Mouse (Mus musculus): ENCODE data around the gene Pyy.
A peak's percentile ranks its signal among the peaks of the same experiment; 100 is the strongest.

The Pyy gene

DNA sequence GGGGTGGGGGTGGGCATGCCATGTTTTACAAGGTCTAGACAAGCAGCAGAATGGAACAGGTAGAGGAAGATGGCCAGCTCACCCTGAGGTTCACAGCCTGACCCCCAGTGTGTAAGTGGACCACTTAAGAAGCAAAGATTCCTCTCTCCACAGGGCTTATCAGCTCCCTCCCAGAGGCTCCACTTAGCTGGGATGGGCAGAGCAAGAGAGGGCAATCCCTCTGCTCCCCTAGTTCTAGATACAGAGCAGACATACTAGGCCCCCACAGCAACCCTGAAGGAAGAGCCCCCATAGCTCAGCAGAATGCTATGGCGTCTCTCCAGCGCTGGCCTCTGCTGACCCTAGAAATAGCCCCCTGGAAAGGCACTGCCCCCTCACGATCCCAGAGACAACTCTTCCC is 12.0 kb downstream of the Pyy start:
- no peak for DNase-seq (ENCODE audit: low spot score in 2 of 2)

DNA sequence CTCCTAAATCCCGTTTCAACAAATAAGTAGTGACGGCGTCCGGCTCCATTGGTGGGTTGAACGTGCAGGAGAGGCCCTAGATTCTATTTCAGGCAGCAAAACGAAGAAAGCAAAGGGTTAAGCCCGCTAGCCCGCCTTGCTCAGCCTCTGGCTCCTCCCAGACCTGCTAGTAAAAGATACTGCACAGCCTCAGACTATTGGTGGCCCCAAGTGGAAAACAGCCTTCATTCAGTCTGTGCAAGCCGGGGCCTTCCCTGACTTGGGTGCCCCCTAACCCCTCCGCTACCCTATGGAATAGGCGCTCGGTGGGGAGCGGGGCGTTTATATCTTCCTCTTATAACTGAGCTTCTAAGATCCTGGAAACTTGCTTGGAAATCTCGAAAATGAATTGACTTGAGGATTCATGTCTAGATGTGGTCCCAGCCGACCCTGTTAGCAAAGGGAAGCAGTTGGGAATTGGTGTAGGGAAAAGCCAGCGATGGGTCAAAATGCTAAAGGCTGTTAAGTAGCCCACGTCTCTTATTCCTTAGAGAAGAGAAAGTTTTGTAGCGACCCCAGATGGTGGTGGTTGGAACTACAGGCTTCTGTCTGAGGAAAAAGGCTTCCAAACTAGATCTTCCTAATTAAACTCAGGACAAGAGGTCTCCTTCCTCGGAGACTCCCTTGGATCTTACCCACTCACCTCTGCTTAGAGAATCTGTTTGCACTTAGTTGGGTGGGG is 18.4 kb downstream of the Pyy start:
- peak; percentile 49 to 79 for DNase-seq (ENCODE audit: low spot score in 2 of 2)

DNA sequence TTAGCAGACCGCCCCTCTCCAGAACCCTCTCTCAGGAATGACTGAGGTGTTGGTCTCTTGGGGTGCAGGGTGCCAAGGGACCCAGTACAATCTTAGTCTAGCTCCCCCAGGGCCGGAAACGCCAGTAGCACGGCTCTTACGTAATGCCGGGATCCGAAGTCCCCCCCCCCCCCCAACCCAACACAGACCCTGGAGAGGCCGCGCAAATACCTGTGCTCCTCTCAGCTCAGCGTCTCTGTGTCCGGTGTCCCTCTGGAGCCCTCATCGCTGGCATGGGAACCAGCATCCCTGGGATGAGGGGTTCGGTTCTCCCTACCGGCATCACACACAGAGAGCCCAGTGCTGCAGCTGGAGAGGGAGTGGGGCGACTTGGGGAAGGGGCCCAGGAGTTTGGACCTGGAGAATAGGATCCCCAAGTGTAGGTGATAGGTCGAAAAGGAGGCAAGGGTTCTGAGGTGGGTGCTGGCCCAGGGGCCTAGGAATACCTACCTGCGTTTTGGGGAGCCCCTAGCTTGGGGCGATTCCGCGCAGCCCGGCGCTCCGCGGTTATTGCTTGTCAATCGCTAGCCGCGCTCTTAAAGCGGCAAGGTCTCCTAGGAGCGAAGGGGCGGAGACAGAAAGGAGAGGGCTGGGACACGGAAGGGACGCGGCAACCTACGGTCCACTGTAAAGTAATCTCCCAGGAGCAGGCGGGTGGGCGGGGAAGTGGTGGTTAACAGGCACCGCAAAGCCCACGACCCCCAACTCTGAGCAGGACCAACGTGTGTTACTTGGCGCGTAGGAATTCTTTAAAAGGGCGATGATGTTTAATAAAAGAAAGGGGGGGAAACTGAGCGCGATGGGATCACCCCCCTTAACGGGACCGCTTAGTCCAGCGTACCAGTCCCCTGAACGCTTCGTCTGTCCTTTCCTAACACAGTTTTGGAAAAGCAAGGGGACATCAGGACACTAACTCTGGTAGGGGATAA is 19.4 kb downstream of the Pyy start, which contains the start of gene Mpp2:
TSS of gene Mpp2 (minus strand) at position 585 of the 968 bp plus-strand sequence.
- peak; percentile 35 to 51 for DNase-seq (ENCODE audit: low spot score in 2 of 2)

DNA sequence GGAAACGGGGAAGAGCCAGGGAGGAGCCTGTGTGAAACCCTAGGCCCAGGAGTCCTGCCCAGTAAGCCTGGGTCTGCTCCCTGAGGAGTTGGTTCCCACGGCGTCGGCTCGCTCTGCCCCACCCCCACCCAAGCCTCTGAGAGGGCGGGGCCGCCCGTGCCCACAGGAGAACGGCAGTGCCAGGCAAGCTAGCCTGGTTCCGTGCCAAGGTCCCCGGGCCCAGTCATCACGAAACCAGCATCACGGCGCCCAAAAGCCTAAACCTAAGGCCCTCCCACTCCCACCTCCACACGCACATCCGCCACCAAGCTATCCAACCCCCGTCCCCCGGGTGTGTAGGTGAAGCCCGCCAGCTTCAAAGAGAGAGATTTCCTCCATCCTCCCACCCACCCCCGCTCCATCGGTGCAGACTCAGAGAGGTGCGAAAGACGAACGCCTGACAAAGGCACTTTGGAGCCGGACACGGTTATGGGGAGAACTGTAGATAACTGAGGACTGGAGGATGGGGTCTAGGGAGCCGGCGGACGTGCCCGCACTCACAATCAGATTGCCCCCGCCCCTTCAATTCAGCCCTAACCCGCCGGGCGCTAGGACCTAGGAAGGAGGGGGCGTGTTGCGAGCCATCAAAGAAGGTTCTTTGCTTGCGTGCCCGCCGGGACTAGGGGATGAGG is 20.4 kb downstream of the Pyy start:
- DNase-seq (ENCODE audit: low spot score in 2 of 2): peak; percentile 59 to 80

DNA sequence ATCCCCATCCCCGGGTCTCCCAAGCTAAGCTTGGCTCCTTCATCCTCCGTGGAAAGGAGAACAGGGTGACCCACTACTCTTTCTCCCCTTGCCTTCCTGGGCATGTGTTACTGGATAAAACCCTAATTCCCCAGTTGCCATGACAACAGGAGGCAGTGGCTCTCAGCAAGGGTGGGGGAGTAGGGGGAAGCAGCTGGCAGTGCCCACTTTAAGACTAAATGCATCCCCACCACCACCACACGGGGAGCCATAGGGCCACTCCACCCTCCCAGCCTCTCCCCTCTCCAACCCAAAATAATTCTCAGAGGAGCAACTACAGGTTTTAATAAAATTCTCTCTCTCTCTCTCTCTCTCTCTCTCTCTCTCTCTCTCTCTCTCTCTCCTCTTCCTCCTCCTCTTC is 21.3 kb downstream of the Pyy start:
- peak in 1 of 2 experiments; percentile 56 for DNase-seq (ENCODE audit: low spot score in 2 of 2)

DNA sequence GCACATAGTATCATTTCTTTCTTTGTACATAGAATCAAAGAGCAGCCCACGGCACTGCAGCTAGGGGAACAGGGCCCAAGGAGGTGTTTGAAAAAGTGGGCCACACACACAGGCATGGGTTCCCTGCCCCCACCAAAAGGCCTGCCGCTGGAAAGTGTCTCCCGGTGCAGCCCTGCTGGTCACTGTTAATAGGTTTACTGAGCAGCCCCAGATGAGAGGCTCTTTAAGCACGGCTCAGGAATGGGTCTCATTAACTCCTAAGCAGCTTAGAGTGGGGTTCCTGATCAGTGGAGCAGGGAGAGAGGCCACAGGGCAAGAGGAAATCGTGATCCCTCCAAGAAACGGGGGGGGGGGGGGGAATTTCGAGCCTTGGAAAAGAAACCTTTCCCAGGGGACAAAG is 23.5 kb downstream of the Pyy start:
- no peak for DNase-seq (ENCODE audit: low spot score in 2 of 2)

DNA sequence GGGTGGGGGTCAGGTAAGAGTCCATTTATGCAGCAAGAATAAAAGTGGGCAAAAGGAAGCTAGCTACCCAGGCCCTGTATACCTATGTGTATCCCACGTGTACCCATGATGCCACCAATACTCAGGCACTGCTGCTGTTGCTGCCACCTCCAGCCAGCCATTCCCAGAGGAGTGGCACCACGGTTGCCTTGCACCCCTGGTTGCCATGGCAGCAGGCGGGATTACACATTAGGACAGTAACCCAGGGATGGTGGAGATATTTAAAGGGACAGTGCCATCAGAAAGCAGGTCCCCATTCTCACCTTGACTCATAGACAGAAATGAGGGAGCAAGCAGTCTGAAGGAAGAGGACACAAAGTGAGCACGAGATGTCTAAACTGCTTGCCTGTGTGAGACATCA is 24.4 kb downstream of the Pyy start:
- no peak for DNase-seq (ENCODE audit: low spot score in 2 of 2)

DNA sequence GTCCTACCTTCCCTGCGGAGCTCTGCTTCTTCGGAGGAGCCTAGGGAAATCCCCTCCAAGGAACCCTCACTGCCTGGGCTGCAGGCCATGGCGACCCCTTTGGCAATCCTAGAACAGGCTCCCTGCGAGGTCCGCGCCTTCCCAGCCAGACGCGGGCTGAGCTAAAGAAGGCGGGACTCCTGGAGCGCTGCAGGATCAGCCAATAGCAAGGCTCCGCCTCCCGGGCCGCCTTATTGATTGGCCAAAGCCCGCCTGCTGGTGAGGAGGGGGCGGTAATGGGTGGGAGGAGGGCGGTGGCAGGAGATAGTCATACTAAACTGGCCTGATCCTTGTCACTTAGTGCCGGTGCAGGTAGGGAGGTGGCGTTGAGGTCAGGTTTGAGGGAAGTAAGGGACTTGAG is 25.3 kb downstream of the Pyy start:
- DNase-seq (ENCODE audit: low spot score in 2 of 2): peak; percentile 65 to 74

DNA sequence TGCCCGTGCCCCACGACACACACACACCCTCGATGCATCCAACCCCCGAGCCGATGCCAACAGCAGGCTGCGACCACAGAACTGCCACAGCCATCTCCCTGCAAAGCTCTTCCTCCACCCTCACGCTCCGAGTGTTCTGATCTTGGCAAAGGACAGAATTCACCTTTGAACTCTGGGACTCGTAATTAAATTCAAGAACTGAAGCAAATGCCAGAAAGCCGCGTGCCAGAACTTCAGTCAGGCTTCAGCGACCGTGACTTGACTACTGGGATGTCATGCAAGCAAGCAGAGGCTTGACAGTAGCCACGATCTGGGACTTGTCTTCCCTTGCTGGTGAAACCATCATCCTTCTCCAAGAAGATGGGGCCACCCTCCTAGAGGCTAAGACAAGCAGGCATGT is 33.9 kb downstream of the Pyy start:
- no peak for DNase-seq (ENCODE audit: low spot score in 2 of 2)

DNA sequence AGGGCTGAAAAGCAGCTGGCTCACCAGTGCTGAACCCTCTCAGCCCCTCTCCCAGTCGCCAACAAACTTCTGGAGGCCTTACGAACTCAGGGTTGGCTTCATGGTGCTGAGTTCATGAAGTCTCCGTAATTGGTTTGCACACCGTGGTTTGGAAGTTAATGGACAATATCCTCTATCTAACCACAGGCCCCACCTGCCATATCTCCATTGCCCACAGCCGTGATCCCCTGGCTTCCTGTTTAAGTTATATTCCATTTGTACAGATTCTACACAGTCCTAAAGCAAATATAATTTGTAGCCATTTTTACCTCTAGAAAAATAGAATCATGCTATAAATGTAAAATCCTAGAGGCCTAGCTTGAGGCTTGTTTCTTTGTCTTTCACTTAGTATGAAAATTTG is 34.9 kb downstream of the Pyy start:
- DNase-seq (ENCODE audit: low spot score in 2 of 2): no peak

DNA sequence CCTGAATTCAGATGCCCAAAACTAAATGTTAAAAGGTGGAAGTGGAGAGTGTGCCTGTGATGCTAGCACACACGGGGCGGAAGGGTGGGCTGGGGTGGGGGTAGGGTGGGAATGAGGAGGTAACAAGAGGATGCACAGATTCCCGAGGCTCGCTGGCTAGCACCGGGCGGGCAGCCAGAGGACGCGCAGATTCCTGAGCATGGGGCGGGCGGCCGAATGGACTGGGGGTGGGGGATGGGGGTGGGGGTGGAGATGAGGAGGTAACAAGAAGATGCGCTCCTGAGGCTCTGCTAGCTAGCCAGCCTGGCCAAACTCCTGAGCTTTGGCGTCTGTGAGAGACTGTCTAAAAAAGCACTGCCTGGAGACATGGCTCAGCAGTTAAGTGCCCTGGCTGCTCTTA is 37.2 kb downstream of the Pyy start:
- no peak for DNase-seq (ENCODE audit: low spot score in 2 of 2)

DNA sequence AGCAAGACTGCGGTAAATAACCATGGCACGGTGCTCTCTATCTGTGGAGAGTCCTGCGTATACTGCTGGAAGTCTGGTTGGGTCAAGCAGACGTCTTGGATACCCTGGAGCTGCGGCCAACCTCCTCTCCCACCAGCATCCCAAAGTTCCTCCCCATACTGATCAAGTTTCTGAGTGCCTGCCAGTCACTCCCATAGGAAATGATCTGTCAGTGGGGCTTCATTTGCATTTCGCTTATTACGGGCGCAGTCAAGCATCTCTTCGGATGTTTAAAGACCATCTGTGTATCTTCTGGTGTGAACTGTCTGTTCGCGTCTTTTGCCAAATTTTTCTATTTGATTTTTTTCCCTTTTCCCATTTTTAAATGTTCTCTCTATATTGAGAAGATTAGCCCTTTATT is 38.0 kb downstream of the Pyy start:
- DNase-seq (ENCODE audit: low spot score in 2 of 2): no peak

DNA sequence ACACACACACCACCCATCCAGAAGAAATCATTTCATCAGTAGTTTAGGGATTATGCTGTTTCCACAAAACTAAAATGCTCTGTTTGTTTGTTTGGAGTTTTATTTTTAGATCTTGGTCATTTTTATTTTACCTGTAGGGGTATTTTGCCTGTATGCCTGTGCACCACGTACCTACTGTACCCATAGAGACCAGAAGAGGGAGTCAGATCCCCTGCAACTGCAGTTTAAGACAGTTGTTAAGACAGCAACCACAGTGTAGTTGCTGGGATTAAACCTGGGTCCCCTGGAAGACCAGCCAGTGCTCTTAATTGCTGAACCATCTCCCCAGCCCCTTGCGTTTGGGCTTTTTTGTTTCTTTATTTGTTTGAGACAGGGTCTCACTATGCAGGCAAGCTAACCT is 38.7 kb downstream of the Pyy start:
- DNase-seq (ENCODE audit: low spot score in 2 of 2): no peak

DNA sequence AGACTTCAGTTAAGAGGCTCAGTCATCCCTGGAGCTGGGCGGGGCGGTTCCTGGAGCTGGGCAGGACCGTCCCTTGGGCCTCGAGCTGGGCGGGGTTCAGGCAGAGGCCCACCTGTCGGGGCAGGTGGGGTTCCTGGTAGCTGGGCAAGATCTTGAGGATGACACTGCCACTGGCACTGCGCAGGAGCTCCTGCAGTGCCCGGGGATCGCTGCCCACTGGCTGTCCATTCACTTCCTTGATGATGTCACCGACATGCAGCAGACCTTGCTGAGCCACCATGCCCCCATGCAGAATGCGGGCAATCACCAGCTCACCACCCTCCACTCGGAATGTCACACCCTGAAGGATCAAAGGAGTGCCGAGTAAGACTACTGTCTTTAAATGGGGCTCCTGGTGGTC is 44.6 kb downstream of the Pyy start:
- DNase-seq (ENCODE audit: low spot score in 2 of 2): no peak

DNA sequence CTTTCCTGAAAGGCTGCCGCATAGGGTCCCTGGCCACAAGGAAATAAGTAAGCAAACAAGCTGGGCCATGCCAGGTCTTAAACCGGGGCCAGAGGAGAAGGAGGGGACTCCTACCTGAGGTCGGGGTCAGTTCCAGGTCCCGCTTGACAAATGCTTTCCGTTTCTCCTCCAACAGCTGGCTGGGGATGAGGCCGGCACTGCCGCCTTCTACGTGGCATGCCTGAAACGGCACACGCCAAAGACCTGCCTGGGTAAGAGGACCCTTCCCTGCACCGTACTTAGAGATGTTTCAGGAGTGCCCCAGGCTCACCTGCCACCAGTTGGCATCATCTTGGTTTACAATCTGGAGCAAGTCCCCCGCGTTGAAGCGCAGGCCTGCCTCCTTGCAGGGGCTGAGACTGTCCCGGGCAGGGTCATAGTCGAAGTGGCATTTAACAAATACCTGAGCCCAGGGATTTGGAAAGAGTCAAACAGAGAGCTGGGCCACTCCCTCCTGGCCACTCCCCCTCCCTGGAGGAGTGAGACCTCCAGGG is 45.6 kb downstream of the Pyy start:
- DNase-seq (ENCODE audit: low spot score in 2 of 2): no peak

DNA sequence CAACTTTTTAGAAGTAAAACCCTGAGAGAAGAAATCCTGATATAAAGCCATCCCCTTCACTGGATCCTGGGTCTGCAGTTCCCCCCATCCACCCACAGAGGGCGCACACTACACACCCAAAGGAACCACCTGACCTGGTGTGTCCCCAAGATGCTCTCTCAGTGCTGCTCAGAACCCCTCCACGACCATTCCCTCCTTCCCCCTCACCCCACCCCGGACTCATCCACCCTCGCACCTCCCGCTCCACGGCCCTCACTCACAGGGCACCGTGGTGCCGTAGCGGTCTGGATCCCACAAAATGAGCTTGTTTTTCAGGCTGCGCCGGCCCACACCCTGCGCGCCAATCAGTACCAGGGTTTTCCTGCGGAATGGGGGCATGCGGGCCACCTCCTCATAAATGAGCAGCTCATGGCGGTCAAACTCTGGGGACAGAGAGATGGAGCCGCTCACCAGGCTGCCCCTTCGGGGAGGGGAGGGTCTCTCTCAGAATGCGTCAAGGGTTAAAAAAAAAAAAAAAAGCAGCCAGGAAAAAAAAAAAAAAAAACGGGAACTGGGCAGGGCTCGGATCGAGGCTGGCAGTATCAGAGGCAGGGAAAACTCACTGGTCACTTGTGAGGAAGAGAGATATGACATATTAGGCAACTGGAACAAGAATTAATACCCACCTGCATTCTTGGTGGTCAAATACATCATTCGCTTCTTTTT is 46.2 kb downstream of the Pyy start:
- DNase-seq (ENCODE audit: low spot score in 2 of 2): peak; percentile 72 to 79
